Mouse (Mus musculus) hindbrain, embryonic 14.5 days (tissue): ENCODE measurements at regions not wholly inside any gene's neighbourhood (a gene's known extent, or its start where the extent isn't known, plus 50 kb on each side); places are given as distances from the start of the nearest gene placed in this dataset.

Experiments
- ATAC-seq: fragments of 200-750 bp; cut with Nextera tagmentation; 2 replicates; pipeline ENCODE4 v1.8.0; 2017; ENCODE audit warnings: moderate number of reproducible peaks, mild to moderate bottlenecking, moderate TSS enrichment, moderate library complexity; ENCODE audit not compliant: low FRiP score
- DNase-seq: peaks from one replicate; pipeline ENCODE4 v3.0.0-alpha.2; 2015; ENCODE audit warnings: low spot score
- H3K27ac ChIP-seq: fragments of 300-500 bp; sonication (generic); 2 replicates; pipeline ENCODE4 v1.5.1; 2014; ENCODE audit warnings: mild to moderate bottlenecking, moderate library complexity
- H3K27me3 ChIP-seq: fragments of 300-500 bp; sonication (generic); 2 replicates; pipeline ENCODE4 v1.6.1; 2014; ENCODE audit warnings: mild to moderate bottlenecking, low read length, mixed read lengths; ENCODE audit not compliant: control insufficient read depth, insufficient read depth
- H3K36me3 ChIP-seq: fragments of 300-500 bp; sonication (generic); replicated peaks from 2 replicates; pipeline ENCODE4 v1.6.1; 2014; ENCODE audit not compliant: control insufficient read depth, insufficient read depth
- H3K4me1 ChIP-seq: fragments of 300-500 bp; sonication (generic); replicated peaks from 2 replicates; pipeline ENCODE4 v1.6.1; 2014; ENCODE audit warnings: antibody characterized with exemption, low read length, mixed read lengths; ENCODE audit not compliant: control insufficient read depth, insufficient read depth
- H3K4me2 ChIP-seq: fragments of 300-500 bp; sonication (generic); replicated peaks from 2 replicates; pipeline ENCODE4 v1.6.1; 2014; ENCODE audit warnings: mild to moderate bottlenecking, moderate library complexity
- H3K4me3 ChIP-seq: fragments of 300-500 bp; sonication (generic); replicated peaks from 2 replicates; pipeline ENCODE4 v1.5.1; 2014; ENCODE audit warnings: mild to moderate bottlenecking, low read length
- H3K9ac ChIP-seq: fragments of 300-500 bp; sonication (generic); 2 replicates; pipeline ENCODE4 v1.6.1; 2014
- H3K9me3 ChIP-seq: fragments of 300-500 bp; sonication (generic); 2 replicates; pipeline ENCODE4 v1.6.1; 2016; ENCODE audit warnings: low read length; ENCODE audit not compliant: control insufficient read depth
- WGBS: fragments of 180-500 bp; shearing (Covaris S2); extraction: QIAGEN DNeasy Blood & Tissue Kit; methylation state at CpG from one replicate; pipeline ENCODE4 v1.1.7; 2014; 5-methylcytosine and 5-hydroxymethylcytosine counted together

- no peak overlapping the region for H3K9ac ChIP-seq
- no peaks in the 10 kb centered on the region for H3K4me1 ChIP-seq
- no peaks in the 10 kb centered on the region for H3K27me3 ChIP-seq
- H3K4me2 ChIP-seq, result no peak overlapping the region
- no peak for ATAC-seq
- H3K9me3 ChIP-seq, result no peaks in the 10 kb centered on the region
- WGBS, result 88% methylated on average over 1 of the region's 1 CpGs
- no peak for DNase-seq
- H3K27ac ChIP-seq, result no peak overlapping the region
- no peaks in the 10 kb centered on the region for H3K36me3 ChIP-seq
- no peak overlapping the region for H3K4me3 ChIP-seq
These were observed 141.4 kb upstream of the Rnf32 start for GRCm38 (mm10) chr5:29054393-29054792.

- Histone ChIP-seq H3K4me2 (no peak overlapping the region), H3K27me3 (no peaks in the 10 kb centered on the region), H3K4me1 (no peaks in the 10 kb centered on the region), H3K4me3 (no peak overlapping the region), H3K9ac (no peak overlapping the region), H3K27ac (no peak overlapping the region), H3K36me3 (no peaks in the 10 kb centered on the region), H3K9me3 (no peaks in the 10 kb centered on the region)
- ATAC-seq, result no peak
- peak; percentile 75 for DNase-seq
- 81% methylated on average over 20 of the region's 20 CpGs for WGBS
These were observed 159.2 kb upstream of the Rnf32 start for GRCm38 (mm10) chr5:29036636-29037035.

- 62% methylated on average over 4 of the region's 4 CpGs for WGBS
- no peak overlapping the region for H3K27ac ChIP-seq
- H3K9ac ChIP-seq, result no peak overlapping the region
- H3K4me3 ChIP-seq, result no peak overlapping the region
- H3K4me2 ChIP-seq, result no peak overlapping the region
- H3K27me3 ChIP-seq, result no peaks in the 10 kb centered on the region
- ATAC-seq, result no peak
- no peaks in the 10 kb centered on the region for H3K4me1 ChIP-seq
- DNase-seq, result no peak
- H3K36me3 ChIP-seq, result no peaks in the 10 kb centered on the region
- H3K9me3 ChIP-seq, result no peaks in the 10 kb centered on the region
These were observed 162.3 kb upstream of the Rnf32 start for GRCm38 (mm10) chr5:29033462-29033997.

DNA sequence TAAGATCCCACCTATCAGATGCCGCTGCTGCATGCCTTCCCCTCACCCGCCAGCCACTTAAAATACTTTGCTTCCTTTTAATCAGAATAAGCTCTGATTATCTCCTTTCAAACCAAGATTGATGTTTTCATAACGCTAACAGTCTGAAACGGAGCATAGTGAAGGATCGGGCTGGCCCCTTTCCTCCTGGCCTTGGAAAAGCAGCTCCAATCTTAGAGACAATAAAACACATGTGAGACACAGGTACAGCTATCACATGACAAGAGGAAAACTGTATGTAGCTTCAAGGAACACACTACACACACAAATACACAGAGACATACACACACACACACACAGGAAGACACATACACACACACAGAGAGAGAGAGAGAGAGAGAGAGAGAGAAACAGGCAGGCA is 165.3 kb upstream of the Rnf32 start:
- Histone ChIP-seq H3K27ac (no peak overlapping the region), H3K4me2 (no peak overlapping the region), H3K9ac (no peak overlapping the region), H3K36me3 (no peaks in the 10 kb centered on the region), H3K4me1 (no peaks in the 10 kb centered on the region), H3K4me3 (no peak overlapping the region), H3K9me3 (no peaks in the 10 kb centered on the region), H3K27me3 (no peaks in the 10 kb centered on the region)
- DNase-seq, result no peak
- ATAC-seq, result no peak
- 68% methylated on average over 5 of the region's 5 CpGs for WGBS

DNA sequence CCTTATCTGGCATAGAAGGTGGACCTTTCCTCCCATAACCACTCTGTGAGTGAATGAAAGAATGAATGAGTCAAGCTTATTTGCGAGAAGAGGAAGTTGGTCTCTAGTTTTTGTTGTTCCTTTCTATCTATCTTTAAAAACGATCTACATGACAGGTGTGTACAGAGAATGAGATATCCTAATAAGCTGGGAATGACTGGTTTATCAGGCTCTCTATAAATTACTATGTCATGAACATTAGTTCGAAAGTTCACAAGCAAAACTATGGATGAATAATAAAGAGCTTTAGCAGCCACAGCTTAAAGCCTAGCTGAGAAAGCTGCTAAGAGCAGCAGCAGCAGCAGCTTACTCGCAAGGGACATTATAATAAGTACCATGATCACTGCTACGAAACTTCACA is 165.8 kb upstream of the Rnf32 start:
- Histone ChIP-seq H3K9ac (no peak overlapping the region), H3K9me3 (no peaks in the 10 kb centered on the region), H3K4me3 (no peak overlapping the region), H3K4me2 (no peak overlapping the region), H3K27me3 (no peaks in the 10 kb centered on the region), H3K4me1 (no peaks in the 10 kb centered on the region), H3K36me3 (no peaks in the 10 kb centered on the region), H3K27ac (no peak overlapping the region)
- DNase-seq (no peak), ATAC-seq (no peak)
- 88% methylated on average over 5 of the region's 5 CpGs for WGBS

DNA sequence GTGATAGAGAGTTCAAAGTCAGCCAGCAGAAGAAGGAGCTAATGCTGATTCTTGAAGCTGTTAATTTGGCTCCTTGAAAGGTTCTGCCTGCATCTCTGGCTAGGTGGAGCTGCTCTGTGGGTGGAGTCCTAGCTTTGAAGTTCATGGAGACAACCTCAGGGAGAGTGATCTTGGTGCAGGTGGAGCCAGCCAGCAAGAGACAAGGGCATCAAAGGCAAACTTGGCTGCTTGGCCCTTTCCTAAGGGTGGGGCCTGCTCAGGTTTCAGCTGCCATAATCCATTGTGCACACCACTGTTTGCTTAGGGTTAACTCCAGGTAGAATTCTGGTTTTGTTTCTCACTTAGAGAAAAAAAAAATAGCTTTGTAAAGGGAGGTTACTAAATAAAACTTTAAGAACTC is 170.7 kb upstream of the Rnf32 start:
- DNase-seq, result no peak
- no peak overlapping the region for H3K9ac ChIP-seq
- no peak overlapping the region for H3K4me2 ChIP-seq
- no peaks in the 10 kb centered on the region for H3K36me3 ChIP-seq
- no peak overlapping the region for H3K4me3 ChIP-seq
- no peaks in the 10 kb centered on the region for H3K9me3 ChIP-seq
- ATAC-seq, result no peak
- H3K4me1 ChIP-seq, result no peaks in the 10 kb centered on the region
- H3K27me3 ChIP-seq, result no peaks in the 10 kb centered on the region
- no peak overlapping the region for H3K27ac ChIP-seq

GRCm38 (mm10) chr5:28992796-28993195 is 203.0 kb upstream of the Rnf32 start:
- Histone ChIP-seq H3K4me1 (no peaks in the 10 kb centered on the region), H3K9me3 (no peaks in the 10 kb centered on the region), H3K4me2 (no peak overlapping the region), H3K36me3 (no peaks in the 10 kb centered on the region), H3K9ac (no peak overlapping the region), H3K27me3 (no peaks in the 10 kb centered on the region), H3K4me3 (no peak overlapping the region), H3K27ac (no peak overlapping the region)
- no peak for DNase-seq
- 87% methylated on average over 2 of the region's 2 CpGs for WGBS
- ATAC-seq, result no peak

GRCm38 (mm10) chr5:28979932-28980331 is 215.9 kb upstream of the Rnf32 start:
- WGBS, result 50% methylated on average over 1 of the region's 1 CpGs
- DNase-seq (no peak), ATAC-seq (no peak)
- H3K4me2 ChIP-seq, result no peak overlapping the region
- no peaks in the 10 kb centered on the region for H3K36me3 ChIP-seq
- H3K9ac ChIP-seq, result no peak overlapping the region
- no peaks in the 10 kb centered on the region for H3K9me3 ChIP-seq
- H3K4me3 ChIP-seq, result no peak overlapping the region
- H3K27me3 ChIP-seq, result no peaks in the 10 kb centered on the region
- H3K27ac ChIP-seq, result no peak overlapping the region
- H3K4me1 ChIP-seq, result no peaks in the 10 kb centered on the region

DNA sequence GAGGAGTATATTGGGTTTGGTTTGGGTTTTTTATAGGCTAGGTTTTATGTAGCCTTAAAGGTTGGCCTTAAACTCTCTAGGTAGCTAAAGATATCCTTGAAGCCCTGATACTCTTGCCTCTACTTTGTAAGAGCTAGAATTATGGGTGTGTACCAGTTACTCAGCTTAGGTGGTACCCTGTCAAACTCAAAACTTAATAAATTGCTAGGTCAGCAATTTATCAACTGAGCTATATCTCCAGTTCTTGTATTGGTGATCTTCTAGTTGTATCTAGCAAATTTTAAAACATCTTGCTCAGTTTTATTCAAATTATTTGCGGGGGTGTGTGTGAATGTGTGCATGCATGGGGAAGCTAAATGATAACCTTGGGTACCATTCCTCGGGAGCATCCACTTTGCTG is 225.4 kb upstream of the Rnf32 start:
- no peak overlapping the region for H3K4me3 ChIP-seq
- DNase-seq (no peak), ATAC-seq (no peak)
- no peaks in the 10 kb centered on the region for H3K9me3 ChIP-seq
- no peaks in the 10 kb centered on the region for H3K36me3 ChIP-seq
- no peaks in the 10 kb centered on the region for H3K27me3 ChIP-seq
- H3K4me2 ChIP-seq, result no peak overlapping the region
- H3K4me1 ChIP-seq, result no peaks in the 10 kb centered on the region
- H3K9ac ChIP-seq, result no peak overlapping the region
- H3K27ac ChIP-seq, result no peak overlapping the region
- 91% methylated on average over 2 of the region's 2 CpGs for WGBS

DNA sequence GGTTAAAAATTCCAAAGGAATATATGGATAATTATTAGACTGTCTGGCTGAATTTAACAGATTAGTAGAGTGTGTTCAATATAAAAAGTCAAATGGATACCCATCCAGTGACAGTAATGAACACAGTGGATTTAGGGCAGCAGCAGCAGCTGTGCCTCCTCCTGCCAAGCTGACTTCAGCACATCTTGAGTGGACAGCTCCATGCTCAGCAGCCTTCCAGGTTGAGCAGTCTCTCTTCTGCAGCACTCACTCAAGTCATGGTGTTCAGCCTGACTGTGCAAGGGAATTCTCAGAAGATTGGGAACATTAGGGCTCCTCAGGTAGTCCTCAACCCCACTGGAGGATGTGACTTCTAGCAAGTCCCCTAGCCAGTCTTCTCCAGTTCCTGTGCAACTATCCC is 240.8 kb upstream of the Rnf32 start:
- H3K9ac ChIP-seq, result no peak overlapping the region
- H3K36me3 ChIP-seq, result no peaks in the 10 kb centered on the region
- H3K27ac ChIP-seq, result no peak overlapping the region
- H3K4me3 ChIP-seq, result no peak overlapping the region
- no peak for ATAC-seq
- no peaks in the 10 kb centered on the region for H3K27me3 ChIP-seq
- DNase-seq, result no peak
- H3K4me1 ChIP-seq, result no peaks in the 10 kb centered on the region
- H3K4me2 ChIP-seq, result no peak overlapping the region
- H3K9me3 ChIP-seq, result no peaks in the 10 kb centered on the region
